Mouse (Mus musculus) bone marrow, adult 2 months (tissue): ENCODE results near the gene Trappc3l.

Experiments
- CTCF ChIP-seq: fragments of 200-500 bp; IDR thresholded peaks from 2 replicates; pipeline ENCODE4 v1.5.1; 2011; ENCODE audit warnings: low read length, control low read depth; ENCODE audit not compliant: control insufficient read depth, insufficient read depth
- POLR2A ChIP-seq: fragments of 200-500 bp; IDR thresholded peaks from 2 replicates; pipeline ENCODE4 v1.6.1; 2011; ENCODE audit warnings: low read depth, mild to moderate bottlenecking, control low read depth, low read length, borderline replicate concordance; ENCODE audit not compliant: control insufficient read depth

DNA sequence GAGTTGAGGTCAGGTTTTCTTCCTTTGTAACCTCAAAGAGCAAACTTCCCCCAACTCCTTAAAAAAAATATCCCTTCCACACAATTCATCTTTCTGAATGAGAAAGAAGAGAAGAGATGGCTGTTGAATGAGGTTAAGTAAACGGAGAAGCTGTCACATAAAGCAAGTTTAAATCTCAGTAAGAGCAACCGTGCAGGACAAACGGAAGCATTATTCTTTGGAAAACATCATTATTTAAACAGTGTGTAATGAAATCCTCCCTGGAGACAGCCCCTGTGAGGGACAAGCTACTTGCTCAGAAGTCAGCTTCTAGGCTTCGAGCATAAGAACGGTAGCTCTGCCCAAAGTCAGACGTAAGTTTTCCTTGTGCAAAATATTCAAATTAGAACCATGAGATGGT is 113.1 kb downstream of the Trappc3l start:
- no peak for TF ChIP-seq CTCF
- TF ChIP-seq POLR2A, result no peak
